Mouse (Mus musculus): ENCODE results near the gene Prl8a2. TPM values are rescaled to one million over a fixed set of nuclear protein-coding genes. Genes with fewer than 3 reads are reported as not detected.

The Prl8a2 gene
- not detected for polyA plus RNA-seq (2017; shearing (Covaris generic))

DNA sequence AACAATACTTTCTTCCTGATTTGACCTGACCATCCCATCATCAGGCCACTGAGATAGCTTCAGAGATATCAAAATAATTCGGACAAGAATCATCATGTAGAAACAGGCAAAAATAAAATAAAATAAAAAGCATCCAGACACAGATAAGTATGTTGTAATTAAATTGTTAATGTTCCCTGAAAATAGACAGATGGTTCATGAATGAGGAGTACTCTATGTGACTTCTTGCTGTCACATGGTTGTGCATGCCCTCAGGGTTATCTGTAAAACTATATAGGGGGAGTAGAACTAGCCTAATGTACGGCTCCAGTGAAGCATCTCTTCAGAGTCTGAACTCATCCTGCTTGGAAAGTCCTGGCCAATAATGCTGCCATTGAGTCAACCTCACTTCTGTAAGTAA lies at the start of gene Prl8a2:
TSS of gene Prl8a2 (plus strand) at position 301 of the 400 bp plus-strand sequence.
- ATAC-seq, result no peak

- no peak for ATAC-seq
Observed at GRCm38 (mm10) chr13:27312334-27313225, 32.9 kb upstream of the Prl8a2 start, which contains the start of gene Prl6a1. Gene Prl6a1, plus strand, starts transcription at chr13:27312627.

DNA sequence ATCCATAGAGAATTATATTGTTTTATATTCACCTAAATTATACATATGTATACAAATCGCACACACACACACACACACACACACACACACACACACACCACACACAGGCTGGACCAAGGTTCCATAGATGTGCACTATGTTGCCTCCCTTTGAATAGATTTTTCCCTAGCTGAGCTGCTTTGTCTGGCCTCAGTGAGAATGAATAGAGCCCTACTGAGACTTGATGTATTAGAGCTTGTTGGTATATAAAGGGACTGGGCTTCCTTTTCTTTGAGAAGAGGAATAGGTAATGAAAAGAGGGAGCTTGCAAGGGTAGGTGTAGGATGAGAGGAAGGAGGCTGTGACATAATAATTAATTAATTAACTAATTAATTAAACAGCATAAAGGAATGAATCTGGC lies 10.5 kb upstream of the Prl8a2 start:
- ATAC-seq, result no peak

- ATAC-seq, result no peak
Observed at GRCm38 (mm10) chr13:27342733-27343275, 2.7 kb upstream of the Prl8a2 start.

DNA sequence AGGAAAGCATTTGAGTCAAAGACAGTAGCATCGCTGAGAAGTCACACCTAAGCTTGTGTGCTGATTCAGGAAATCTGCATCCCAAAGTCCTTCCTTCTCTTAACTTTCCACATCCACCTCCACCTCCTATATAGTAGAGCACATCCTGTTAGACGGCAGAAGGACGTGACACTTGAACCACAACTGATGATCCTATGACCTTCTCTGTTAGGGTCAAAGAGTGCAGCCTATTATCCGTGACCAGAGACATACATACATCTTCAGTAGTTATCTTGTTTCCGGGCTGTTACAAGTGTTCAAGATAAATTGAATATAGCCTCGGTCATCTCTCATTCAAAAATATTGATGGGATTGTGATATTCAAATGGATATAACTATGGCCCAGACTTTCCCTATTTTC lies 45.3 kb downstream of the Prl8a2 start, which contains the start of gene Prl2b1:
TSS of gene Prl2b1 (minus strand) at position 101 of the 400 bp plus-strand sequence.
- ATAC-seq, result no peak

- no peak for ATAC-seq
Observed at GRCm38 (mm10) chr13:27399061-27399724, 53.7 kb downstream of the Prl8a2 start.

Other genes with a start within 250 kb of the Prl8a2 start
- gene Prl3d2, start 224.0 kb upstream of the Prl8a2 start, polyA plus RNA-seq (2017; shearing (Covaris generic)), result not detected
- gene Prl3d3, start 188.9 kb upstream of the Prl8a2 start, polyA plus RNA-seq (2017; shearing (Covaris generic)), result not detected
- gene Prl3c1, start 149.0 kb upstream of the Prl8a2 start, polyA plus RNA-seq (2017; shearing (Covaris generic)), result not detected
- gene Prl3b1, start 103.8 kb upstream of the Prl8a2 start, polyA plus RNA-seq (2017; shearing (Covaris generic)), result not detected
- not detected for gene Prl3a1, start 86.2 kb upstream of the Prl8a2 start, polyA plus RNA-seq (2017; shearing (Covaris generic))
- gene Prl6a1, start 33.0 kb upstream of the Prl8a2 start, polyA plus RNA-seq (2017; shearing (Covaris generic)), result not detected
- gene Prl2b1, start 45.2 kb downstream of the Prl8a2 start, polyA plus RNA-seq (2017; shearing (Covaris generic)), result not detected
- gene Prl8a6, start 93.0 kb downstream of the Prl8a2 start, polyA plus RNA-seq (2017; shearing (Covaris generic)), result not detected
- not detected for gene Prl8a8, start 167.5 kb downstream of the Prl8a2 start, polyA plus RNA-seq (2017; shearing (Covaris generic))
- gene Prl8a9, start 218.9 kb downstream of the Prl8a2 start, polyA plus RNA-seq (2017; shearing (Covaris generic)), result not detected
- gene Prl8a1, start 236.5 kb downstream of the Prl8a2 start, polyA plus RNA-seq (2017; shearing (Covaris generic)), result not detected

All from CD4-positive, CD25-positive, alpha-beta regulatory T cell, adult 4 months (primary cell).